Mouse (Mus musculus): ENCODE measurements around the gene Olah.

Gene Olah

DNA sequence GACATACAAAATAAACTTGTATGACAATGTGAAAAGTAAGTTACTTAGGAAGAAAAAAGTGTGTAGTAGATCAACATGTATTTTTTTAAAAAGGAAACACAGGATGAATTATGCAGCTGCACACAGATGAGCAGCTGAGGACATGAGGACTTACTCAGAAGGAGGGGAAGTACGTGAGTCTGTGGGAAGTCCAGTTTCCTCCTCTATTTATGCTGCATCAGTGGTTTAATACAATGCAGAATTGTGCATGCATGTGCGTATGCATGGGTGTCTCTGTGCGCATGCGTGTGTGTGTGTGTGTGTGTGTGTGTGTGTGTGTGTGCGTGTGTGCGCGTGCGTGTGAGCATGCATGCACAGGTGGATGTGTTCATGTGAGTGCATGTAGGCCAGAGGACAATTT is 41.2 kb downstream of the Olah start:
- in situ Hi-C loops (cut with MboI, MseI) = loop anchor here (5.0 kb wide), 1 partner anchor 52 kb away; no protein-coding TSS in a partner anchor

DNA sequence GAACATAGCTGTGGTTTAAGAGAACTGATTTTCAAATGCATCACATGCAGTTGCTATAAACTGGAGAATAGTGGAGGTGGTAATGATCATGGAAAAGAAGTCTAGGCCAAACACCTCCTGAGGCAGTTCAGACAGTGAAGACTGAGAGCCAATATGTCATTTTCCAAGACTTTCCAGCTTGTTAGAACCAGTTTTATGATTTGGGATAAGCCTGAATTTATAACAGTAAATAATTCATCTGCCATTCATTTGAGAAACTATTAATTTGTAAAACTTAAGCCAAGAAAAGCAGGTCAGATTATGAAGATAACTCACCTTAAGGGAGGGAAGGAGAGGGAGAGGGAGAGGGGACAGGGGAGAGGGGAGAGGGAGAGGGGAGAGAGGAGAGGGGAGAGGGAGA is 43.9 kb downstream of the Olah start:
- in situ Hi-C loops (cut with MboI, MseI) = no loop called here

DNA sequence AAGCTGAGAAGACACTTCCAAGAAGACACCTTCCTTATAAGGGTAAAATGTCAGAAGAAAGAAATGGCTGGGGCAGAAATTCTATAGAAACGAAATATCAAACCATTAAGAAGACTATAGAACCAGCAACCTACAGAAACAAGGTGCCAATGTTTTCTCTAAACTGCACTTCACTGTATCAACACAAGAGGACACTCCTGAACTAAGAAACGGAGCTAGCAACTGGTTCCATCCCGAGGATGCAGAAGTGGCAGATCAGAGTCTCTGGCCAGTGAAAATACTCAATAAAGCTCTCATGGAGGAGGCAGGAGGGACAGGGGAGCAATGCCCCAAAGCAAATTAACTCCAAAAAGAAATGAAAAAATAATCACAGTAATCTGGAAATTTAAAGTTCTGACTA is 48.1 kb downstream of the Olah start:
- in situ Hi-C loops (cut with MboI, MseI) = loop anchor here (10.0 kb wide), 1 partner anchor 456 kb away; no protein-coding TSS in a partner anchor

DNA sequence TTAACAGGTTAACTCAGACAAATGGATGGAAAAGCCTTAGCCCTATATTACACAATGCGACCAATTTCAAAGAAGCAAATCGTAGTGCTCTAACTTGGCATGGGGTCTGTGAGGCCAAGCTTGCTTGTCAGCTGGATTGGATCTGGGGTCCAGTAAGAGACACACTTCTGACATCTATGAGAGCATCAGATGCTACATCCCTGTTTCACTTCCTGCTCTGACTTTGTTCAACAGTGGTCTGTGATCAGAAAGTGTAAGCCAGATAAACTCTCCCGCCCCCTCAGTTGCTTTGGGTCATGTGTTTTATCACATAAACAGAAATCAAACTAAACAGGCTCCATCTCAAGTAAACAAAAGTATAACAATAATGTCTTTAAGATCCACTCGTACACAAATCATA is 48.6 kb downstream of the Olah start:
- in situ Hi-C loops (cut with MboI, MseI) = loop anchor here (10.0 kb wide), 1 partner anchor 456 kb away; no protein-coding TSS in a partner anchor

DNA sequence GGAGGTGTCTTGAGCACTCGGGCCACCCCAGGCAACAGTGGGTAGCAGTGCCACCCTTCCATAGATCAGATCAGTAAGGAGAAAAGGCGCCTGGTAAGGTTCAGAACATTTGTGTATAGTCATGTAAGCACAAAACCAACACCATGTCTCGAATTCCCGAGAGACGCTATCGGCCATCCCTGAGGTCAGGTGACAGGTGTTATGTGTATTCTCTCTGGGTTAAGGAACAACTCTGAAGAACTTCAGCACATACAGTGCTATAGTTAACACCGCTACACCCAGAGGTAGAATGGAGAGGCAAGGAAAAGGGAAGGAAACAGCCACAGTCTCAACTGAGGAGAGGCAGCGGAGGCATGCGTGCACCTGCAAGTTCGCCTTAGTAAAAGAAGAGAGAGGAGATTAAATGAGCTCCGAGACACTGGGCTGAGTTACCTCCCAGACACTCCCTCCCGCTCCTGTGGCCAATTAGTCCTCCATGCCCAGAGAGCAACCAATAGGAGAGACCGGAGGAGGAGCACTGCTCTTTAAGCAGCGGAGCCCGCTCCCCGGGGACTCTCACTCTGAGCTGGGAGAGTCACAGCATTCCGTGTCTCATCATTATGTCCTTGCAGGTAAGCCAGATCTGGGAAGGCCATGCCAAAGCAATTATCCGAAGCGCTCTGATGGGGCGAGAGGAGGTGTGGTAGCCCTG is 61.3 kb downstream of the Olah start, which contains the start of gene Acbd7:
Gene Acbd7, plus strand, starts transcription at position 558 of the 691 bp plus-strand sequence.
- in situ Hi-C loops (cut with MboI, MseI) = loop anchor here (5.0 kb wide), 1 partner anchor 87 kb away; the partner anchor contains the start of genes Dclre1c and Meig1

DNA sequence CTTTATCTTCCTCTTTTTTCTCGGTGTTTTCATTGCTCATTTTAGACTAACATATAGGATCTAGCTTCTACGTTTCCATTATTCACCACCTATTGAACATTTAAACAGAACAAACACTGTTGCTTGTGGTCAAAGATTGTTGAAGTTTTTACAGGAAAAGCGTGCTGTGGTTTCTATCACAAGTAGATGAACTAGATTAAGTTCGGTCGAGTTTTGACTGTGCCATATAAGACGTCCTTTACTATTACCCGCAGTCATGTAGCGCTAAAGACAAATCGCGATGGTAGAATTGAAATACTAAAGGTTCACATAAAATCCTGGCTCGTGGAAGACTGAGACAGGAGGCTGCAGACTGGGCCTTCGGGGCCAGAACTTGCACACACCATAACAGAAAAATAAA is 63.2 kb downstream of the Olah start:
- in situ Hi-C loops (cut with MboI, MseI) = no loop called here

DNA sequence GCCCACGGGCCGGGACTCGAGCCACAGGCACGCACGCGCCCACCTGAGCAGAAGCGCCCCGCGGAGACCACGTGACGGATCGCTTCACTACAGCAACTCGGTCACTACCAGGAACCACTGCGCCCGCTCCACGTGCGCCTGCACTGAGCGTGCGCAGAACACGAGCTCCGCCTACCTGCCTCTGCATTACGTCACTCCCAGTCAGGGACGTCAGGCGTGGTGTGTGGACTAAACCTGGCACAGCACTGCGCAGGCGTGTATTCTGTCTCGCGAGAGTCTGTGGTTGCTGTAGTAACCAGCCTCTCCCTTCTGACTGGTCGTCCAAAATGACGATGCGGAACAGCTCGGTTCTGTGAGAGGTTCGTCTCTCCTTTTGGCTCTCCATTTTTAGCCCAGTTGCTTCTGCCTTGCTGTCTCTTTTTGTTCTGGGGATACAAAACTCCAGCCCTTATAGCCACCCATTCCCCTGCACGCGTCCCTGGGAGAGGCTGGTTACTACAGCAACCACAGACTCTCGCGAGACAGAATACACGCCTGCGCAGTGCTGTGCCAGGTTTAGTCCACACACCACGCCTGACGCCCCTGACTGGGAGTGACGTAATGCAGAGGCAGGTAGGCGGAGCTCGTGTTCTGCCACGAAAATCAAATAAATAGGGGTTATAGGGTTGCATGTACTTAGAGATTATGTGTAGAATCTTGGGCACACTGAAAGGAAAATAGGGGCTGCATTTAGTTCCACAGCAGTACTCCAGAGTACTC is 64.3 kb downstream of the Olah start, which contains the start of gene Rpp38:
Gene Rpp38, minus strand, starts transcription at position 160 of the 759 bp plus-strand sequence.
- in situ Hi-C loops (cut with MboI, MseI) = no loop called here

DNA sequence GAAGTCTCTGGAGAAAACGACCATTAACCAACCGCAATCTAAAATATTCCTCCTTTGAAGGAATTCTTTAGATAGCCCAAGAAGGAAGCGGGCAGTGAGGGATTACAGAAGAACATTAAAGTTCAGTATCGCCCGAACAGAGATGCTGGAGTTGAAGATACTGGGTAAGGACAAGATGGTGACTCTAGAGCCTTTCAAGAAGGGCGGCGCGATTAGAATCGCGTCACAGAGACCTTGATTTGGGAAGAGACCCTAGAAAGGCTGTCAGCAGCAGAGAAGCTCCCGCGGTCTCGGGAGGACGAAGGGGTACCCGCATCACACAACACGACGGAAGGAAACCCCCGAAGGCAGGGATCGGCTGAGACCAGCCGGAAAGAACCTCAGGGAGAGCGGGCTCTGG is 65.0 kb downstream of the Olah start:
- in situ Hi-C loops (cut with MboI, MseI) = no loop called here

DNA sequence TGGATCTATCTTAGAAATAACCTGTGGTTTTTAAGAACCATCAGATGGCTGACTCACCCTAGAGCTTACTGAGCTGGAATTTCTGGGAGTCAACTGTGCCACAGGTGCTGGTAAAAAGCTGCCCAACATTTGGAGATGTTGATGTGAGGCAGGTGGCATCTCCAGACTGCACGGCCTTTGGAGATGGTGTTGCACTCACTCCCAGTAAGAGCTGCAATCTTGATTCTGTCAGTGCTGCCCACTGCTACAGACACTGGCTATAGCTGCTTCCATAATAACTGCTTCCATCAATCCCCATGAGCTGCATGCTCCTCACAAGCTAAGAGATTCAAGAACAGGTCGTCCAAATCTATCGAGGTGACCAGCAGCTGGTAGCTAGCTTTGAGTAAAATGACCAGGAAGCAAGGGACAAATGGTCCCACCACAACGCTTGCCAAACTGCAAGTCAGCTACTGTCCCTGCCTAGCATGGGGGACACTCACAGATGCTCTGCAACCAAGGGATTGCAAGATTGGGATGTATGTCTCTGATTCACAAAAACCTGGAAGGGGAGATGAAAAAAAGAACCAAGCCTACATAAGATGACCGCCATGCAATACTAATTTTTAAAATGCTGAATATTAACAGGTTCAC is 65.8 kb downstream of the Olah start:
- in situ Hi-C loops (cut with MboI, MseI) = no loop called here

DNA sequence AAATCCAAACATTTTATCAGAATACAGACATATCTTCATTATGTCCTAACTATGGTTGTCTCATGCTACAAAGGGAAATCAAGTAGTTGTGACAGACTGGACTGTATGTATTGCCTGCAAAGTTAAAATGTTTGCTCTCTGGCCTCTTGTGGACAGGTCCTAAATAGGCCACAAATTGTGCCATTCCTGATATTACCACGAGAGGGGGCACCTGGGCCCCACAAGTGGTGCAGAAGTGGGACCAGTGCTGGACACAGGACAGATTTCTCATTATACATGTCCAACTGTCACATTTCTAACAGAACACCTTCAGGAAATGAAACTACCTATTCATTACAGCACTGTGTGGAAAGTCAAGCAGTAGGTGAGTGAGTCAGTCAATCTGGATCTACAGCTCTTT is 69.7 kb downstream of the Olah start:
- in situ Hi-C loops (cut with MboI, MseI) = loop anchor here (5.0 kb wide), 1 partner anchor 35 kb away; no protein-coding TSS in a partner anchor

DNA sequence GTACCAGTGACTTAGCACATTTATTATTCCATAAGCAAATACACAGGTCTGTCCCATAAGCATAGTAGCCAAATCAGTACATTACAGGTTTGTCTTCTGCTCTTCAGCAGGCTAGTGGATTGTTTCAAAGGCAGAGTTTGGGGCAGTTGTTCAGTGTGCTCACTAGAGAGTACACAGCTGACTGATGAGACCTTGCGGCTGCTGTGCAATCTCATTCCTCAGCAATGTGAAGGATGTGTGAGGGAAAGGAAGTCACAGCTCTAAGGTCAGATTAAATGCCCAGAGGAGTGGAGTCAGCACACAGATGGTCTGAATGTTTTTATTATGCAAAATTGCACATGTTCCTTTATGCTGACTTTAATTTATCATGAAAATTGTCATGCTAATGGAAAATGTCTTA is 70.5 kb downstream of the Olah start:
- in situ Hi-C loops (cut with MboI, MseI) = loop anchor here (5.0 kb wide), 1 partner anchor 34 kb away; no protein-coding TSS in a partner anchor

DNA sequence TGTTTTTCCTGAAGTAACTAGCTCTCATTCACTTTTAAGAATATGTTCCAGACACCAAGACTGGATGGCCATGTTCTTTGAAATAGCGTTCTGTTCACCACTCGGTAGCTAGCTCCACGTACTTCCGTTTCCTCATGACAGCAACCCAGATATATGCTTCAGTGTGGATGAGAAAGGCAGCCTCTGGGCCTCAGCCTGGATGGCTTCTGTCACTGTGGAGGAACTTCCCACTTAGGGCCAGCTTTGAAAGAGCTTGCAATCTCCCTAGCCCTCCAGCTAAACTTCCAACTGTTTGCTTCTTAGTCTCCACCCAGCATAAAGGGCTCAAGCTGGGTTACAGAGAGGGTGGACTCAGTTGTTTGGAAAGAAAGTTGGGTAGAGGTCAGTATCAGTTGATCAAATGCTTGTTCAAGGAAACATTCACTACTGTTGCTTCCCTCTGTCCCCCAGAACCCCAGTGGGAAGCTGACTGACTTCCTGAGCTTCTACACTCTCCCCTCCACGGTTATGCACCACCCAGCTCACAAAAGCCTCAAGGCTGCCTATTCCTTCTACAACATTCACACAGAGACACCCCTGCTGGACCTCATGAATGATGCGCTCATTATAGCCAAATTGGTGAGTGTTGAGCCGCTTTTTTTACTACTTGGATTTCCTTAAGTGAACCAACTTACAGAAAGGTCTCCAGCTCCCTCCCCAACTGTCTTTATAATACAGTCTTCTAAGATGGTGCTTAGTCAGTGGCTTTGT is 72.5 kb downstream of the Olah start:
- in situ Hi-C loops (cut with MboI, MseI) = loop anchor here (5.0 kb wide), 2 partner anchors 32 to 173 kb away; no protein-coding TSS in a partner anchor

DNA sequence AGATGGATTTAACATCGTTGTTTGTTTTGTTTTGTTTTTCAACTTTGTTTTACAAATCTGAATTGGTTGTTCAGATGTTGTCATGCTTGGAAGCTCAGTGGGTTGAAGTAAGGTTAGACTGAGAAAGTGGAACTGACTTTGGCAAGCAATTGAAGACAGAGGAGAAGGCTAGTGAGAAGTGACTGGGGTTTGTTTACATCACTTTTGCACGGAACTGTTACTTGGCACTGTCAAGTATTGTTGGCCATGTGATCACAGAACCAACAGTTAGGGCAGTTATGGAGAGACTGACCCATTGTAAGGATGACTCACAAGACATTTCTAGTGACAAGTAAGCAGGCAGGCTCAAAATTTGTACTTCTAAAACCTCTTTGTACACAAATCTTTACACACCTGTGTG is 73.9 kb downstream of the Olah start:
- in situ Hi-C loops (cut with MboI, MseI) = loop anchor here (5.0 kb wide), 1 partner anchor 174 kb away; no protein-coding TSS in a partner anchor

DNA sequence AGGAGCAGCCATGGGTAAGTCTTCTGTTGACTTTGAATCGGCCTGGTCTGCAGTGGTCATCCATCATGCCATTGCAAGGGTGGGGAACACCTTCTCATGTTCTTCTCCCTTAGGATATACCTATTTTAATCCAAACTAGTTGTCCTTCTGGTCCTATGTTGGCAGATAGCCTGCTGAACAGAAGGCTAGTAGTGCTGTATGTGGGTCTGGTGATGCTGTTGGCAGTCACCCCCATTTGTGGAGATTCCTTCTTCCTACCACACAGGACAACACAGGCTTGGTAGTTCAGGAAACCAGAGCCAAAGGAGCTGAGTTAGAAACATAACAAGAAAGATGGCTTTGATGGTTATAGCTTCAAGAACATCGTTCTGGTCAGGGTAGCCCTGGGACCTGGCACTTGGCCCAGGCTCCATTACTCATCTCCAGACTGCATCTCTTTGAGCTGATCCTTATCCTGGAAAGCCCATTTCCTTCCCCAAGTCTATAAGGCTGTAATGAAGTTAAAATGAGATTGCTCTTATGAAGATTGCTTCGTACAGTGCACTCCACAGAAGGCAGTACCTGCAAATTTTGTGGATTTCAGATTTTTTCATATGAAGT is 91.5 kb downstream of the Olah start:
- in situ Hi-C loops (cut with MboI, MseI) = no loop called here

DNA sequence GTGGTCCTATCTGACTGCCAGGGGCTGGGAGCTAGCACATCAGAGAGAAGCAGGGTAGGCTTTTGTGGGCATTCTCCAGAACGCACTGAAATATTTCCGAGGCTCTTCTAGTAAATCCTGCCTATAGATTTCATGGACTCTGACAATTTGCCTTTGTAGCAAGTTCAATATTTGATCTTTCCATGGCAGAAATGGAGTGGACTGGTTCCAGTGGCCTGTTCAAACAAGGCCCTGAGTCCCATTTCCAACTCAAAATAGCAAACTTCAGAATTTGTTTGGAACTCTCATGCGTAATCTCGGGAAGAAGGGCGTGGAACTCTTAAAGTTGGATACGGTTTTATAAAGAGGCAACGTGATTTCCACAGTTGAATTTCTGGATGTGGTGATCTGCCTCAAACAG is 101.2 kb downstream of the Olah start:
- in situ Hi-C loops (cut with MboI, MseI) = no loop called here

DNA sequence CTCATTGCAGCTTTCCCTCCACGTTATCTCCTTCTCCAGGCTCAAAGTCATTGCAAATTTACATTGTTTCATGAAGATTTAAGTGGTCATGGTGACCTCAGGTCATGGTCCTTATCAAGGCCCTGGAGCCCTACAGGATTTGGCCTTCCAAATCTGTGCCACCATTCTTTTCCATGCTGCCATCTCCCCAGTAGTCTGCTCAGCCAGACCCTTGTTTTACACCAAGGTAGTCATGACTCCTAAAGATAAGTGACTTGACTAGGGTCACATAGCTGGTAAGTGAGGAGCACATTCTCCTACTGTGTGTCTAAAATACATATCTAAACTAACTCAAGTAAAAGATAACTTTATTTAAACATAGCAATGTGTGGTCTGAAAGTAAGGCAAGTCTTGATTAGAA is 104.8 kb downstream of the Olah start:
- in situ Hi-C loops (cut with MboI, MseI) = loop anchor here (5.0 kb wide), 1 partner anchor 35 kb away; no protein-coding TSS in a partner anchor
